Mouse (Mus musculus) mouse embryonic stem cell (cell line): ENCODE data around the gene Lrp1.

Experiments
- in situ Hi-C, 2 experiments: fragments of 300-500 bp; cut with MboI; formaldehyde crosslinking; loops; 1 replicate in 1 of 2; 3 replicates in 1 of 2; pipeline ENCODE4 v1.14.3; 2019 to 2020; ENCODE audit warnings: low sequenced_read_pairs in 2 of 2, low pct_unique_long_range_greater_than_20kb in 1 of 2, mixed read lengths in 1 of 2; ENCODE audit not compliant: unreplicated experiment in 1 of 2

Gene Lrp1

DNA sequence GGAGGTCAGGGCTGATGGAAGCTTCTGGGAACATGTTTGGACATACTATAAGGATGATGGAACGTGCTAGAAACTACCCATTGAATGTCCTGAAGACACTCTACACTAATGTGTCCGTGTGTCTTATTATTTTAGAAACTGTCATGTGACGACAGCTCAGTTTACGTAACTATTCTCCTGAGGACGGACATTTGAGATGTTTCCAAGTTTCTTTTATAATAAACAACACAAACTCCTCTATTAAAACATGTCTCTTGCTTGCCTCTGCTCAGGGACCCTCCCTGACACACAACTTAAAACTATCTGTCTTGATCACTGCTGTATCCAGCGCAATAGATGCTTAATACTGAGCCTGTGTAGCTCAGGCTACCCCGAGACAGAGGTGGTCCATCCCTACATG, 45.2 kb downstream of the Lrp1 start:
- in situ Hi-C loops: loop anchor here in 1 of 2 experiments (5.0 kb wide), 1 partner anchor 57 kb away; no protein-coding TSS in a partner anchor

GRCm38 (mm10) chr10:127572281-127572680, 48.7 kb downstream of the Lrp1 start:
- in situ Hi-C loops: loop anchor here in 1 of 2 experiments (5.0 kb wide), 1 partner anchor 65 kb away; no protein-coding TSS in a partner anchor

DNA sequence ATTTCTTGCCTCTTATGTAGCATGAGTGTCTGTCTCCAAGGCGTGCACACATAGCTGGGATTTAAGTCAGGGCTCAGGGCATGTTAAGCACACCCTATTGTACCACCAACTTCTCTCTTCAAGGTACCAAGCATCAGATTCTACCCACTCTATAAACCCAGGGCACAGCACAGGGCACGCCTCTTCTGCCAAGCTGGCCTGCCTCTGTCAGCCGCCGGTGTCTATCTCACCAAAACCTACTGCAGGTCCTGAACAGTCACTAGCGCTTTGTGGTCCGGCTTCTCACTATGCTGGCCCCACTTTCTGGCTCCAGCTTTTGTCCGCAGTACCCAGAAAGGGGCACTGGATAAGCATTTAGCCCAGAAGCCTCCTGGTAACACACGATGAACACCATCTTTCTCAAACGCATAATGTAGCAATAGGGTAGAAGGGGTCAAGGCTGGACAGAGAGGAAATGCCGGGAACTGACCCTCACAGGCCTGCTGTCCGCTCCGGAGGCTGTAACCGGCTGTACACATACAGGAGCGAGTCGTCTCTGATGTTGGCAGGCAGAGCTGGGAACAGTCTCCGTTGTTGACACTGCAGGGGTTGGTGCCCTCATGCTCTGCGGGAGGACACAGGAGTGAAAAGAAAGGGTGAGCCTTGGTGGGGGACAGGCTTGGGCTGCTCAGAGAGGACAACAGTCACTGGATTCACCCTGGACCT, 49.9 kb downstream of the Lrp1 start:
- in situ Hi-C loops: loop anchor here in 1 of 2 experiments (5.0 kb wide), 1 partner anchor 66 kb away; no protein-coding TSS in a partner anchor

- in situ Hi-C loops: loop anchor here in 1 of 2 experiments (5.0 kb wide), 1 partner anchor 67 kb away; no protein-coding TSS in a partner anchor
Observed at GRCm38 (mm10) chr10:127570384-127570783, 50.6 kb downstream of the Lrp1 start.

GRCm38 (mm10) chr10:127569450-127569849, 51.5 kb downstream of the Lrp1 start:
- in situ Hi-C loops: no loop called here

GRCm38 (mm10) chr10:127566553-127567326, 54.2 kb downstream of the Lrp1 start:
- in situ Hi-C loops: no loop called here

- in situ Hi-C loops: no loop called here
Observed at GRCm38 (mm10) chr10:127564301-127564700, 56.6 kb downstream of the Lrp1 start.

DNA sequence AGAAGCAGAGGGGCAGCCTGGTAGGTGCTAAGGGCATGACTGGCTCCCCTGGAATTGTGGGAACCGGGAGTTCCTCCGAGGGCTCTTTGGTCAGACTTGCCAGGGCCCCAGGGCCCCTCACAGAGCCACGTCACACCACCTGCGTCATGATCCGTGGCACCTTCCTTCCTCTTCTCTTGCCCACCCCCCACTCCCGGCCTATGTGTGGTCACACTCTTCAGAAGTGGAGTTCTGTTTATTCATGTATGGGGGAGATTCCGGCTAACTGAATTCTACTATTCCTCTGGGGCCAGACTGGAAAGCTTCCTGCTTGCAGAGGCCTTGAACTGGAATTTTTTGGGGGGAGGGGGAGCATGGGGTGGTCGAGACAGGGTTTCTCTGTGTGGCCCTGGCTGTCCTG, 57.1 kb downstream of the Lrp1 start:
- in situ Hi-C loops: no loop called here

- in situ Hi-C loops: no loop called here
Observed at GRCm38 (mm10) chr10:127561145-127561544, 59.8 kb downstream of the Lrp1 start.

DNA sequence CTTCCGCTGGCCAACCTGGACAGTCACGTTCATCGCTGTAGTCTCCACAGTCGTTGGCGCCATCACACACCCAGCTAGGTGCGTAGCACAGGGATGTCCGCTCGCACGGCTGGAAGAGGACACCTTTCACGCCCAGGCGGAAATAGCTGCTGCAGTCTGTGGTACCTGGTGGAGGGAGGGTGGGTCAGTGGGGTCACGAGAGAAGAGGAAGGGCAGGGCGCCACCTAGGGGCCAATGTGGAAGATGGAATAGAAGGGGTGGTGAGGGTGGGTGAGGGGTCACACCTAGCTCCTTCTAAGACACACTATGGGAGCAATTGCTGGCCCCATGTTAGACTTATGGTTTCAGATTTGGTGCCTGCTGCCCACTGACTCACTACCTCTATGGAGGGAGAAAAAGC, 63.6 kb downstream of the Lrp1 start:
- in situ Hi-C loops: no loop called here

DNA sequence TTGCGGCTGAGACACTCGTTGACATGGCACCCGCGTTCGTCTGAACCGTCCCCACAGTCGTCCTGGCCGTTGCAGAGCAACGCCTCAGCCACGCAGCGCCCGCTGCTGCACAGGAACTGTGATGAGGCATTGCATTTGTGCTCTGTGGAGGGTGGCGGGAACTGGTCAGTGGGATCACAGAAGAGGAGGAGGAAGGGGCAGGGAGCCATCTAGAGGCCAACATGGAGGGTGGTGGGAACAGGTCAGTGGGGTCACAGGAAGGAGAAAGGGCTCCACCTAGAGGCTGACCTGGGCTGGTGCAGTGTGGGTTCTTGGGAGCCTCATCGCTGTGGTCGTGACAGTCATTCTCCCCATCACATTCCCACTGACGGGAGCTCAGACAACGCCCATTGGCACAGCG, 65.2 kb downstream of the Lrp1 start:
- in situ Hi-C loops: no loop called here

DNA sequence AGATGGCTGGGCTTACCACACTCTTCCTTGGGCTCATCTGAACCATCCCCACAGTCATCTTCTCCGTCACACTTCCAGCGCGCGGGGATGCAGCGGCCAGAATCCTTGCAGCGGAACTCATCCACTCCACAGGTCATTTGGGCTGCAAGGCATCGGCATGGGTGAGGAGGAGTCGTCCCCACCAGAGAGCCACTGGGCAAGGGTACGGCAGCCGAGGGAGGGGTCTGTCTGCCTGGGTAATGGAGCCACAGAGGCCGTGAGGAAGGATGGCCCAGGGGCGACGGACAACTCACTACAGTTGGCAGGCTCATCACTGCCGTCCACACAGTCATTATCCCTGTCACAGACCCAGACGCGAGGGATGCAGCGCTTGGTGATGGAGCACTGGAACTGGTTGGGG, 71.1 kb downstream of the Lrp1 start:
- in situ Hi-C loops: no loop called here

GRCm38 (mm10) chr10:127548236-127548635, 72.7 kb downstream of the Lrp1 start:
- in situ Hi-C loops: no loop called here

DNA sequence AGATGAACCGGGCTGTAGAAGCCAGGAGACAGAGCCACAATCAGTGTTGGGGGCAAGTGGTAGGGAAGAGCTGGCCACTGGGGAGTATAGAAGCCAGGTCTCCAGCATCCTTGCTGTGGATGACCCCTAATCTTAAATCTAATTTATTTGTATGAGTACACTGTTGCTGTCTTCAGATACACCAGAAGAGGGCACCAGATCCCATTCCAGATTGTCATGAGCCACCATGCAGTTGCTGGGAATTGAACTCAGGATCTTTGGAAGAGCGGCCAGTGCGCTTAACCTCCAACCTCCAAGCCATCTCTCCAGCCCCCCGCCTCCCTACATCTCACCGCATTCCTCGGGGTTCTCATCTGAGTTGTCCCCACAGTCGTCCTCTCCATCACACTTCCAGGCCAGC, 74.4 kb downstream of the Lrp1 start:
- in situ Hi-C loops: no loop called here

DNA sequence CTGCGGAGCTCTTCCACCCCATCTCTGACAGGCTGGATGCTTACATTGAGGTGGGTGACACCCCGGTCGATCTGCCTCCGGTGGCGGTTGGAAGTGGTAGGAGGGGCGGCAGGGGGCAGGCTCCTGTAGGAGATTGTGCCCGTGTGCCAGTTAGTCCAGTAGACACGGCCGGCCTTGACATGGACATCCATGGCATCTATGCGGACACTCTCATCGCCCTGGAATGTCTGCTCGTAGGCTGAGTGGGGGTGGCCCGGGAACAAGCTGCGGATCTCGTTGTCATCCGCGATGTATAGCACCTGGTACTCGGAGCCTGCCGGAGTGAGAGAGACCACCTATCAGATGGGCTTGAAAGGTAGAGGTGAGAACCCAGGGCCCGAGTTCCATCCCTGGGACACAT, 76.6 kb downstream of the Lrp1 start:
- in situ Hi-C loops: loop anchor here (5.0 kb wide), 1 partner anchor 37 kb away; no protein-coding TSS in a partner anchor

DNA sequence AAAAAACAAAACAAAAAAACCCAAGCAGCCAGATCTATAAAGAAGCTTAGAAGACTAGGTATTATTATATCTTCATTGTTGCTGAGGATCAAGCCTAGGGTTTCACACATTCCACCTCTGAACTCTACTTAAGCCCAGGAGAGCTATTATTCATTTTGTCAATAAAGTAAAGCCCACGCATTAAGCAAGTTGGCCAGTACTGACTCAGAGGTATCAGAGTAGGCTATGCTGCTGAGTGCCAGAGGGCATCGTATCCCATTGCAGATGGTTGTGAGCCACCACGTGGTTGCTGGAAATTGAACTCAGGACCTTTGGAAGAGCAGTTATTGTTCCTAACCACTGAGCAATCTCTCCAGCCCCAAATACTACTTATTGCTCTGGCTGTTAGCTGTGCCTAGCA, 77.0 kb downstream of the Lrp1 start:
- in situ Hi-C loops: loop anchor here (5.0 kb wide), 1 partner anchor 37 kb away; no protein-coding TSS in a partner anchor

- in situ Hi-C loops: loop anchor here (5.0 kb wide), 1 partner anchor 35 kb away; no protein-coding TSS in a partner anchor
Observed at GRCm38 (mm10) chr10:127542720-127543119, 78.2 kb downstream of the Lrp1 start.

DNA sequence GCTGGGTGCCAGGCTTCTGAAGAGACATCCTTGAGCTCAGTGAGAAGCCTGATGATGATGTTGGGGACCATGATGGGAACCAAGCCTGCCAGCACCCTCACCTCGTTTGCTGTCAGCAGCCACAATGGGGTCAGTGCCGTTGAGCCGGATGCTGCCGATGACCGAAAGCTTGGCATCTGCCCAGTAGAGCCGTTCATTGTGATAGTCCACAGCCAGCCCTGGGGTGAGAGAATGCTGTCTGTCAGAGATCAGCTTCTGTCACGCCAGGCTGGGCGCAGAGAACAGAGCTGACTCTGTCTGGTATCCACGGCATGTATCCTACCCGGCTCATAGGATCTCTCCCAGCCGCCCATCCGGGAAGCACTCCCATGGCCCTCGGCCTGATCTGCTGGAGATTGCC, 78.9 kb downstream of the Lrp1 start:
- in situ Hi-C loops: loop anchor here (5.0 kb wide), 1 partner anchor 35 kb away; no protein-coding TSS in a partner anchor

- in situ Hi-C loops: loop anchor here (5.0 kb wide), 1 partner anchor 34 kb away; no protein-coding TSS in a partner anchor
Observed at GRCm38 (mm10) chr10:127541510-127541909, 79.4 kb downstream of the Lrp1 start.
